Mouse (Mus musculus) thymus, postnatal 10 days (tissue): ENCODE data around the gene Sox6.
"Not testable (repeated sequence)": the region's sequence is repeated elsewhere in the genome, so short reads cannot be mapped to it uniquely, and the experiment has no call there.

Source experiments
- DNase-seq, 2 experiments: peaks; one replicate each; pipeline ENCODE4 v3.0.0; 2021; ENCODE audit warnings: low spot score in 2 of 2

Gene Sox6

DNA sequence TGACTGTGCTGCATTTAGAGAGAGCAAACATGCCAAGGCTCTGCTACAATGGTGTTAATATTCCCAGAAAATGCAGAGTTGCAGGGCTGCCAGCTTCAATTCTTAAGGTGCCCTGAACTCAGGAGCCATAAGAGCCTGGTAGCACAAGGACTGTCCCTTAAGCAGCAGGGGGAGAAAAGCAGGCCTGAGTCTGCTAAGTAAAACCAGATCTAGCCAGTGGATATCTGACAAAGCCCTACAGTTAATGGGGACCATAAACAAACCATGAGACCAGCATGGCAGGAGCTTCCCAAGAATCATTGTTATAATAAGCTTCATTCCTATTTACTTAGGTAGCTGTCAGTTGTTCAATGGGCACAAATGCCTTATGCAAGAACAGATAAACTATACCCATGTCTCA is 391.9 kb downstream of the Sox6 start:
- no peak for DNase-seq

- DNase-seq = no peak
Measured at GRCm38 (mm10) chr7:115645971-115646447, 392.6 kb downstream of the Sox6 start.

DNA sequence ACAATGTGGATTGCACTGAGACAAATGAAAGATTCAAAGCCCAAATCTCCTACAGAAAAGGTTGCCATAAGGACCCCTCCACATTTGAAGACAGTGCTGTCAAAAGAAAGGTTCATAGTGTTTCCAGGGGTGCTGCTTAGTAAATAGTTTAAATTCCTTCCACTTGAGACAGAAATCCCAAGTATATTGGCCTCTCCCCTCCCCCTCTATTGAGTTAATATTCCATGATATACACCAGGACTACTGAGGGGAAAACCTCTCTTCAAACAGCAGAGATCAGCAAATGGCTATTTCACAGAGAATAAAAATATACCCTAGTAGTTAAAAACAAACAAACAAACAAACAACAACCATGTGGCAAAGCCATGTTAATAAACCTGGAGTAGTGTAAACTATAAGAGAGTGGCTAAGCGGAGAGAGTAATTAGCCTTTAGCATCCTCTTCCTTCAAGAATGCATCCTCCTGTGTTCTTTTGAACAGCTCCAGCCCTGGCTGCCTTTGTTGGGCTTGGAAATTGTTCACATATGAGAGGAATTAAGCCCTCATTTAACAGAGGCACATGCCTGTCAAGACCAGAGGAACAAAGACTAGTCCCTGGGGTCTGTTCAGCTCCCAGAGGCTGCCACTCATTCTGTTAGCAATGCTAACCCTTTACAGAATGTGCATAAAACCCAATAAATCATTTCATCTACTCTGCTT is 393.2 kb downstream of the Sox6 start:
- no peak for DNase-seq

GRCm38 (mm10) chr7:115630691-115631090 is 407.9 kb downstream of the Sox6 start:
- no peak for DNase-seq

- no peak for DNase-seq
Measured at GRCm38 (mm10) chr7:115630287-115630686, 408.3 kb downstream of the Sox6 start.

- no peak for DNase-seq
Measured at GRCm38 (mm10) chr7:115628766-115629165, 409.8 kb downstream of the Sox6 start.

GRCm38 (mm10) chr7:115625956-115626355 is 412.6 kb downstream of the Sox6 start:
- DNase-seq = no peak

GRCm38 (mm10) chr7:115624907-115625552 is 413.6 kb downstream of the Sox6 start:
- DNase-seq = no peak

DNA sequence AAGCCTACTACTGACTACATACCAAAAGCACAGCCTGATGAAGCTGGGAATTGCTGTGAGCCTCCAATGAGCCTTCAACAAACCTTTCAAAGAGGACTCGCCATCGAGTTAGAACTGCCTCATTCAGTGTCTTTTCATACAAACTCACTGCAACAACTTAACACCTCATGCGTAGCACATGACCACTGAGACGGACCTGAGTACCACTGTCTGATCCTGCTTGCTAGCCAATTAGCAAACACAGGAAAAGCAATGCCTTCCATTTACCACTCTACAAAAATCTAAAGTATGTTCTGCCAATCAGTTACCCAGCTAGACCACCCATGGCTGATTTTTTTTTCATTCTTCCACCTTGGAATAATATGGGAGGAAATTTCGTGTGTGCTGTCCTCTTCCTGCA is 414.1 kb downstream of the Sox6 start:
- DNase-seq = no peak

DNA sequence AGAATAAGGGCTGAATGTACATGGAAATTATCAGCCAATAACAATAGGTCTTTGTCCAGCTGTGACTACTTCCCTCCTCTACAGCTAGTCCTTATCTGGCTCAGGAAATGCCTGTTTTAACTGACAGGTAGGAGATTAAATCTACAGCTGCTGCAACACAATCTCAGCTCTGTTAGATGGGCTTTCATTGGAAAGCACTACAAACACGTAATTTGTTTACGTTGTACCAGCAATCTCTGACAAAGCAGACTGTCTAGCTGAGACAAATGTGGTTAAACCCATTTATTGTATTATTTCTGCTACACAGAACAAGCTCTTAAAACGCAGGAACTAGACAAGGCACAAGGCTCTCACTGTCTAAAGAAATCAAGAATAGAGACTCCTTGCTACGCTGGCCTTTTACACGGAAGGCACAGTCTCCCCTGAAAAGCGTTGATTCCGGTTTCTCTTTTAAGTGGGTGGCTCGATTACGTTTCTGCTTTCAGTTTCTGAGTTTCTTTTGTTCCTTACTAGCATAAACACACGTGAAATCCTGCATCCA is 422.8 kb downstream of the Sox6 start:
- DNase-seq = peak in 1 of 2 experiments; percentile 7

GRCm38 (mm10) chr7:115607485-115607884 is 431.1 kb downstream of the Sox6 start:
- DNase-seq = no peak

DNA sequence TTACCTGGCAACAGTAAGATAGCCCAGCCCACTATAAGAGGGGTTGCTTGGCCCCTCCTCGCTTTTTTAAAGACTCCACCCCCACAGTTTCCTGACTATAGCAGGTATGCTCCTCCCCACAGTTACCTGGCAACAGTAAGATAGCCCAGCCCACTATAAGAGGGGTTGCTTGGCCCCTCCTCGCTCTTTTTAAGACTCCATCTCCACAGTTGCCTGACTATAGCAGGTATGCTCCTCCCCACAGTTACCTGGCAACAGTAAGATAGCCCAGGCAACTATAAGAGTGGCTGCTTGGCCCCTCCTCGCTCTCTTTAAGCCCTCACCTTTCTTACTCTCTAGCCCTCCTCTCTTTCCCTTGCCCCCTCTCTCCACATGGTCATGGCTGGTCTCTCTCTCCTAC is 432.5 kb downstream of the Sox6 start:
- not testable (repeated sequence) for DNase-seq

DNA sequence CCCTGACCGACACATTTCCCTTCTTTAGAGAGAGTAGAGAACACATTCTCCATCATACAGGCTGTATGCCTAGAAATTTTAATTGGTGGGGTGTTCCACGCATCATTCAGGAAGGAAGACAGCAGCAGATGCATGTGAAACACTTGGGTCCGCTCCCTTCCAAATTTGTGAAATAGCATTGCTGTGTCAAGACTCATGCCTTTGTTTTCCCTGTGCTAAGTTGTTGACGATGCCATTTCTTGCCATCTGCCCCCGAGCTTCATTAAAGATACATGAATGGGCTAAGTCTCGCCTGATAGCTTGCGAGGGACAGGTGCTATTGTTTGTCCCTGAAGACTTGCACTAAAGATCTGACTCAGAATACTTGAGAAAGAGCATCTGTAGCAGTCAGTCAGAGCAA is 433.7 kb downstream of the Sox6 start:
- no peak for DNase-seq

DNA sequence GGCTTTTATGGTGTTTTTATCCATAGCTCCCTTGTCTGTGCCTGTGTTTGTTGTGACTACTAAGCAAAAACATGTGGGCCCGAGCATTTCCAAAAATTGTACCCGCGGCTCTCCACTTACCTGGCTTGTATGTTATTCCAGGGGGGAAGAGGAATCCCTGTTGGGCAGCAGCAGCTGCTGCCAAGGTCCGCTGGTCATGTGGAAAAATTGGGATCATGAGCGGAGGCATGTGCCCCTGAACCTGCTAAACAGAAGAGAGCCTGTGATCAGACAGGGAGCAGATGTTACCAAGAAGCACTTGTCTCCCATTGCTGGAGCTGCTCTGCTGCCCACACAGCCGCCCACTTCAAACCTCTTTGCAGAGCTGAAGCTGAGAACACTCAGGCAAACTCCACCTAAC is 441.2 kb downstream of the Sox6 start:
- no peak for DNase-seq

DNA sequence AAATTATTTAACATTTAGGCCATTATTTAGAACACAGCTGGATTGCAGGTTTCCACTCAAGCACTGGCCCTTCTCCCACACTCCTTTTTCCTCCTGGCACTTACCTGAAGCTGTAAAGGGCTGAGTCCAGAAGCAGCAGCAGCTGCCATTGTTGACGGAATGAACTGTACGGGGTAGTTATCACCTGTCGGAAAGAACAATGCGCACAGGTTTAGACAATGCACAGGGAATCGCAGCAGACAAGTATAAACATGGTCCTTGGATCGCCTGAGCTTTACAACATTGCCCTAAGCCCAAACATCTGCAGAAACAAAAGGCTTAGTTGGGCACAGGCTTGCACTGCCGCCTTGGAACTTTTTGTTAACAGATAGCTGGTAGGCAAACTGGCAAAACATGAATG is 458.1 kb downstream of the Sox6 start:
- no peak for DNase-seq

DNA sequence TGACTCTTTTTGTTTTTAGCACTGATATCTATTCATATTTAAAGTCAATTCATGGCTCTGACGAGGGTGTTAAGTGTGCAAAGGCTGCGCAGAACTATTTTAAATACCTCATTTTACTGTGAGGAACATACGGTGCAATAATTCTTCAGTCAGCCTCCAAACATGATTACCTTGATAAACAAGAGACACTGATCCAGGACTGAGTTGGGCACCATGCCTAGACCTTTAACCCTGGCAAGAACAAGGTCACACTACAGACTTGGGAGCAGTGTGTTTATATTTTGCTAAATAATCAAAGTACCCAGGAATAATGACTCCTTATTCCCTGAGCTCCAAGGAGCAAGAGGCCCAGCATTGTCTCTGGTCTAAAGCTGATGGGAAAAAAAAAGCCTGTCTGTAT is 458.8 kb downstream of the Sox6 start:
- DNase-seq = no peak

DNA sequence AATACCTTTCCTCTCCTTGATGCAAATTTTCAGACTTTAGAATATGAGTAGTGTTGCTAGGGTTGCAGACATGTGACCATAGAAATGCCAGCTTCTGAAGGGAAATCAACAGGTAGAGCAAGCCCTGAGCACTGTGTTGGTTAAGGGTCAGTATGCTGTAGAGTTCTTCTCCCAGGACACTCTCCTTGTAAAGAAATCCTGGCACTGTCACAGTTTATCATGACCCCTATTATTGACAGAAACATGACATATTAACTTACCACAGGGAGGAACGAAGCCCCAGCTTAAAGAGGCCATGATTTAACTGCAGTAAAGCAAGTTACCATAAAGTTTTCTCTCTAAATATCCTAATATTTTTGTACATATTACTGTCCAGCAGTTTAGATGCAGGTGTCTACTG is 462.2 kb downstream of the Sox6 start:
- DNase-seq = no peak

- DNase-seq = no peak
Measured at GRCm38 (mm10) chr7:115574834-115575233, 463.8 kb downstream of the Sox6 start.

DNA sequence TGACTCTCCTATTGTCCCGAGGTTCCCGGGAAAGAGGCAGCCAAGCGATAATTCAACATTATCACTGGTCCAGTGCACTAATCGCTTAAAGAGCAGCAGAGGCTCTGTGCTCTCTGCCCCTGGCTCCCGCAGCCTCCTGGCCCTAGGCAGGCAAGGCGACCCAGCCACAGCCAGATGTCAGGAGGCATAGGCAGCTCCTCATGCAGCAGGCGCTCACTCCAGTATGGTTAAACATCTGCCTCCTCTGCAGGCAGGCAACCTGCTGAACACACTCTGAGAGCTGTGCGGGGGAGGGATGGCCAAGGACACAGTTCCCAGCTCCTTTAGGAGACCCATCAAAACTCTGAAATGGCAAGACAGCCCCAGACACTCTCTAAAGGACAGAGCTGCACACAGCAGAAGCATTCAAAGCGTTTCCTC is 469.8 kb downstream of the Sox6 start:
- DNase-seq = no peak

- no peak for DNase-seq
Measured at GRCm38 (mm10) chr7:115568301-115568700, 470.3 kb downstream of the Sox6 start.

GRCm38 (mm10) chr7:115566818-115567217 is 471.8 kb downstream of the Sox6 start:
- no peak for DNase-seq

DNA sequence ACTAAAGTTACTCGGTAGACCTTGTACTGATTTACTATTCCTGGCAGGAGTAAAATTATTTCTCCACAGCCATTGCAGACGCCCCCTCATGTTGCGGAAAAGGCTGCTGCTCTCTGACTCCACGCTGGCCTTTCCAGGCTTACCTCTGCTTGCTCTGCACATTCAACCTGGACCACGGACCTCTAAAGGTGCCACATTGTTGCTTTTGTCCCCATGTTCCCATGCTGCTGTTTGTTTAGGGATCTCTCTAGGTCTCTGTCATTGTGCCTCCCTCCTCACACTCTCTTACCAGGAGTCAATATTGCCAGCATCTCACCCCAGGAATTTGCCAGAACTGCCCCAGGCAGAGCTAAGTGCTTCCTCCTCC is 473.6 kb downstream of the Sox6 start:
- no peak for DNase-seq

DNA sequence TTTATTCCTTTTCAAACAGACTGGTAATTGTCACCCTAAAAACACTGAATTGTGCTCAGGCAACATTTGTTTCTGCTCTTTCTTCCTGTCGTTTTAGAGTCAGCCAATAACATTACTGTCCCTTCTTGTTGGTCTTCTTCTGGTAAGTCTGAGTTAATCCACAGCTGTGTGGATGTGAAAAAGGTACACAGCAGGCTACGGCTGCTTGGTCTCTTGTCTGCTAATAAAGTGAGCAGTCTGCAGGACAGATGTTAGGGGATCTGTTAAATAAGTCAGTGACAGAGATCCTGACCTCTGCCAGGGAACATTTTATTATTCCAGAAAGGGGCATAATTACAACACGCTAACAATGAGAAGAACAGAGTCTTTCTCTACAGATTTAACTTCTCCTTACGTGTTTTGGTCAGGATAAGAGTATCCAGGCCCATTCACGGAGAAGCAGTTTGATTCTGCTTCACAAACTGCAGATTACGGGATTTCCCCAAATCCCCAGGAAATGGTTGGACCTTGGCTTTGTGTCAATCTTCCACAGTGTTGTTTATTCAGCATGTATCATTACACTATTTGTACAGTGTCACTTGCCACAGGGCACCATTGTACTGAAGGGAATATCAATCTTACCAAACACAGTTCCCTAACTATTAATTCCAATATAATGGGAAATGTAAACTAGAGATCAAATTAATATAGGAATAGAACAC is 474.1 kb downstream of the Sox6 start:
- no peak for DNase-seq
